Mouse (Mus musculus): Measurements from ENCODE around the gene Zfp575.
"Not testable (repeated sequence)": the region's sequence is repeated elsewhere in the genome, so short reads cannot be mapped to it uniquely, and the experiment has no call there.

The Zfp575 gene

DNA sequence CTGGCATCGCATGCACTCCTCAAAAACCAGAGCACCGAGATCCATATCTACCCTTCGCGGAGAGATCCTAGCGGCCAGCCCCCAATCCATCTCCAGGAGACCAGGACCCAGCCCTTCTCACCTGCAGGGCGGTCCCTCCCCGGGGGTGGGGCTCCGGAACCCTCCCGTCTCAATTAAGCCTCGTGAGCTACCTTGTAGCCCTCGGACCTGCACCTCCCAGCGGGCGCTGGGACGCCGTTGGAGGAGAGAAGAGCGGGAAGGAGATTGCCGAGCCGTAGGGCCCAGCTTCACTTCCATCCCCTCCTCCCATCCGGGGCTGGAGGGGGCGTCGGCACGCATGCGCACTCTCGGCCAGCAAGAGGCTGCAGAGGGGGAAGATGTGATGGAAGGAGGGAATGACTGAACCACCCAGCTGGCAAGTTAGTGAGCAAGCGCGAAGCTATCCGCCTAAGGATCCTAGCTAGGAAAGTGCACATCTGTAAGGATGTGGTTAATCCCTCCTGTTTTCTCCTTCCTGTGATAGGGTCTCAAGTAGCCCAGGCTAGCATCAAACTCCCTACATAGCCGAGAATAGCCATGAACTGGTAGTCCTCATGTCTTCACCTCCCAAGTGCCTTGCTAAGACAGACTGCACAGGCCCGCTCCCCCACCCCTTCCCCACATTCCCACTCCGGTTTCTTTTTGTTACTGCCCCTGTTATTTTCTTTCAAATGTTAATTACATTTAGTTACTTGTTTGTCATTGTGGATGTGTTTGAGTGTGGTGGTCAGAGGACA is at the start of gene Zfp575, which contains the start of gene Ethe1:
Gene Zfp575 (minus strand): TSS at position 312 of the 776 bp plus-strand sequence.
Gene Ethe1 (plus strand): TSS at position 214 of the 776 bp plus-strand sequence.
- peak; percentile 83 for DNase-seq (ENCODE audit: extremely low spot score)

- DNase-seq (ENCODE audit: extremely low spot score) = no peak
Observed at GRCm38 (mm10) chr7:24637046-24637445, 49.6 kb upstream of the Zfp575 start.

DNA sequence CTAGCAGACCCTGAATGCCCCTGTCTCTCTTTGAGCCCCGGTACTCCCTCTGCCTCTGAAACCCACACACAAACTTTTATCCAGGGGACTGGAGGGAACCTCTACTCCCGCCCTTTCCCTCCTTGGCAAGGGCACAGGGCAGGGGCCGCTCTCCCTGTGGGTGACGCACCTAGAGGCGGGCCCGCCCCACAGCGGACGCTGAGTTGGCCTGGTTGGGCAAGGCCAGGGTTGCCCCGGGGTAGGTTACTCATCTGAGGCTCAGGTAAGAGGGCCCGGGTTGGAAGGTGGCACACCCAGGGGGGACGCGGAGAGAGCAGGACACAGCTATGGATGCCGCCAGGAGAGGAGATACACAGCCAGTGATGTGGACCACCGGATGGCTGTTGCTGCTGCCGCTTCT is 48.8 kb upstream of the Zfp575 start, which contains the start of gene Lypd3:
Gene Lypd3 (plus strand): TSS at position 287 of the 400 bp plus-strand sequence.
- no peak for DNase-seq (ENCODE audit: extremely low spot score)

DNA sequence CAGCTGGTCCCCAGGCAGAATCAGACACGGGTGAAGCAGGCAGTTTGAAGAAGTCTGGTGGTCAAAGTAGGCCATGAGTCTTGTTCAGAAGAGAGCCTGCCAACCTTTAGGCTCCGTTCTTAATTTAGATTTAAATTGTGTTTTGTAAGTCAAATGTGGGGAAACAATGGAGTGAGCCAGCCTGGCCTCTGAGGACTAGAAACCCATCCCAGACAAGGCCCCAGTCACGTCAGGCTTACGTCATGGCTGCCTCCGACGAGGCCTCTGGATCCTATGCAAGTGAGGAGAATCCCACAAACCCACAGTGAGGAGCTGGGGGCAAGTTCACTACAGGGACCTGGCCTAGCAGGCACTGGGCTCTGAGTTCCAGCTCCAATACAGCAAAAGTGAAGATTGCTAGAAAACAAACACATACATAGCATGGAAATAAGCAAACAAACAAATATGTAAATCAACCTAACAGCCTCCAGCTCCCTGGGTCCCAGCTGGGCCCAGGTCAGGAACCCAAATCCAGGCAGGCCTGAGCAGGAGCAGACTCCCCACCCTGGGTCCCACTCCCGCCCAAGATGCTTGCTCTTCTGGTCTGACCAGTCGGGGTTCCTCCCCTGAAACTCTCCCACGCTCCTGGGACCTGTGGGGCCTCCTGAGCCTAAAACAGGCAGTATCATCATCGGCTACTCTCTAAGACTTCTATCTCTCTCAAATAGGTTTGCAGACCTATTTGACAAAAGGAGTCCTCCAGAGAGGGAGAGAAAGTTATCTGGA is 42.9 kb upstream of the Zfp575 start:
- DNase-seq (ENCODE audit: extremely low spot score) = no peak

- DNase-seq (ENCODE audit: extremely low spot score) = no peak
Observed at GRCm38 (mm10) chr7:24629672-24630071, 42.2 kb upstream of the Zfp575 start.

- peak; percentile 88 for DNase-seq (ENCODE audit: extremely low spot score)
Observed at GRCm38 (mm10) chr7:24628685-24629610, 41.5 kb upstream of the Zfp575 start.

DNA sequence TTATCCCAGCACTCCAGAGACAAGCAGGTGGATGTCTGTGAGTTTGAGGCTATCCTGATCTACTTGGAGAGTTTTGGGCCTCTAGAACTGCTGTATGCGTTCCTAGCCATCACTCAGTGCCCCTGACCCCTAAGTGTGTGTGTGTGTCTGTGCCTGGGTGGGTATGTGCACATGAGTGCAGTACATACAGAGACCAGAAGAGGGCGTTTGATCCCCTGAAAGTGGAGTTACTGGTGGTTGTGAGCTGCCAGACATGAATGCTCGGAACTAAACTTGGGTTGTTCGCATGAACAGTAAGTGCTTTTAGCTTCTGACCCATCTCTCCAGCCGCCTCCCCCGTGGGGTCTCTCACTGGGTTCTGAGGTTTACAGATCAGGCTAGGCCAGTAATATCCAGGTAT is 35.5 kb upstream of the Zfp575 start:
- no peak for DNase-seq (ENCODE audit: extremely low spot score)

DNA sequence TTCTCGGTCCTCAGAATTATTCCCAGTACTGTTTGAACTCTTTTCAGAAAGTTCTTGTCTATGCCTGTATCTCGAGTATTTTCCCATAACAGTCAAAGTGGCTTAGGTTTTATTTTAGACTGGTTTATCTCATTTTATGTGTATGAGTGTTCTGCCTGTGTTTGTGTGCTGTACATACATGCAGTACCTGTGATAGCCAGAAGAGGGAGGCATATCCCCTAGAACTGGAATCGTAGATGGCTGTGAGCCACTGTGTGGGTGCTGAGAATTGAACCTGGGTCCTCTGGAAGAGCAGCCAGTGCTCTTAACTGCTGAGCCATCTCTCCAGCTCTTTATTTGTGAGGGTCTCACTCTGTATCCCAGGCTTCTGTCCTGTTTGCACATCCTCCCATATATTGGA is 33.8 kb upstream of the Zfp575 start:
- no peak for DNase-seq (ENCODE audit: extremely low spot score)

GRCm38 (mm10) chr7:24619671-24620397 is 32.4 kb upstream of the Zfp575 start:
- DNase-seq (ENCODE audit: extremely low spot score) = no peak

DNA sequence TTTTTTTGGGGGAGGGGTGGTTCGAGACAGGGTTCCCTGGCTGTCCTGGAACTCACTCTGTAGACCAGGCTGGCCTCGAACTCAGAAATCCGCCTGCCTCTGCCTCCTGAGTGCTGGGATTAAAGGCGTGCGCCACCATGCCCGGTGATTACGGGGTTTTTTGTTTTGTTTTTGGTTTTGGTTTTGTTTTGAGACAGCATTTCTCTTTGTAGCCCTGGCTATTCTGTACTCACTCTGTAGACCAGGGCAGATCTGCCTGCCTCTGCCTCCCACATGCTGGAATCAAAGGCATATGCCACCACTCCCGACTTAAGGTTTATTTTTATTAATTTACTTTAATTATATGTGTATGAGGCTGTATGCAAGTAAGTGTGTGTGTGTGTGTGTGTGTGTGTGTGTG is 30.9 kb upstream of the Zfp575 start:
- not testable (repeated sequence) for DNase-seq (ENCODE audit: extremely low spot score)

DNA sequence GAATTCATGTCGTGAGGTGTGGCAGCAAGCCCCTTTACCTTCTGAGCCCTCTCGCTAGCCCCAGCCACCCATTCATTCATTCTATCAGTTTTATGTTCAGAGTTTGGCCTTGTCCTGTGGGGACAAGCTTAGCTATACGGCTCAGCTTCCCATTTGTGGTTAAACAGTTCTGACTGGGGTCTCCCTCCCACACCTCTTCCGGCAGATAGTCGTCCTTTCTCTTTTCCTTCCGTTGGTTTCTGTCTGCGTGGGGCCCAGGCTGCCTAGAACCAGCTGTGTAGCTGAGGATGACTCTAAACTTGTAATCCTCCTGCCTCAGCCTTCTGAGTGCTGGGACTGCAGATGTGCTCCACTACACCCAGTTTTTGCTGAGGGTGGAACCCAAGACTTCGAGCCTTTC is 30.3 kb upstream of the Zfp575 start:
- no peak for DNase-seq (ENCODE audit: extremely low spot score)

GRCm38 (mm10) chr7:24614816-24615215 is 27.4 kb upstream of the Zfp575 start:
- no peak for DNase-seq (ENCODE audit: extremely low spot score)

DNA sequence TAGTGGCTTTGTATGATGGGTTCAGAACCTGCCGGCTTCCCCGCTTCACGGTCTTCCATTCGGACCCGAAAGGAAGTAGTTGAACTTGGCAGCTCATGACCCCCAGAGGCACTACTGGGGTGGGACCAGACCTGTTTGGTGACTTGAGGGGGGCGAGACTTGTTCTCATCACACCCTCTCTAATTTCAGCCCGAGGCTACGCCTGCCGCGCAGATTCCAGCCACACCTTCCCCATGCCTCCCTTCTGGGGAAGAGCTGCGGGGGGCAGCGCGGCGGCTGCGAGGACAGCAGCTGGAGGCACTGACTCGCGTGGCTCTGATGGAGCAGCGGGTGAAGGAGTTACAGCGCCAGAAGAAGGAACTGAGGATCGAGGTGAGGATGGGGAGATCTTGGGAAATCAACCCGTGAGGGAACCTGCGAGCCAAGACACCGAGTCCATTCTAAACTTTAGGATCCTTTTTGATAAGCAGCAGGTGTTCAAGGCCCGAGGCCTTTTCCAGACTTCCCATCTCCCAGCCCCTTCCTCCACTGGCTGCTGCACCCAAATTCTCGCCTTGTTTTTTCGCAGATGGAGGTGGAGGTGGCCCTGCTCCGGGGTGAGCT is 25.0 kb upstream of the Zfp575 start:
- no peak for DNase-seq (ENCODE audit: extremely low spot score)

DNA sequence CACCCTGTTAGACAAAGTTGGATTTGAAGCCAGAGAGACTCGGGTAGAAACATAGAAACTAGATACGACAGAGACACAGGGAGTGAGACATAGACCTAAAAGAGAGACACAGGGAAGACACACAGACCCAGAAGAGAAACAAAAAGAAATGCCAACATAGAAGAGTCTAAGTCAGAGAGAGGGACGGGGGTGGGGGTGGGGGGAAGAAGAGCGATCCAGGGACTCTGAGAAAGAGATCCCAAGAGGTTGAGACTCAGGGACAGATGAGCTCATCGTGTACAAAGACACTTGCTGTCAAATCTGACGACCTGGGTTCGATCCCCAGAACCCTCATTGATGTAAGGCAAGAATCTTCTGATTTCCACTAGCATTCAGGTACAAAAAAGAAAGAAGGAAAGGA is 24.3 kb upstream of the Zfp575 start:
- no peak for DNase-seq (ENCODE audit: extremely low spot score)

DNA sequence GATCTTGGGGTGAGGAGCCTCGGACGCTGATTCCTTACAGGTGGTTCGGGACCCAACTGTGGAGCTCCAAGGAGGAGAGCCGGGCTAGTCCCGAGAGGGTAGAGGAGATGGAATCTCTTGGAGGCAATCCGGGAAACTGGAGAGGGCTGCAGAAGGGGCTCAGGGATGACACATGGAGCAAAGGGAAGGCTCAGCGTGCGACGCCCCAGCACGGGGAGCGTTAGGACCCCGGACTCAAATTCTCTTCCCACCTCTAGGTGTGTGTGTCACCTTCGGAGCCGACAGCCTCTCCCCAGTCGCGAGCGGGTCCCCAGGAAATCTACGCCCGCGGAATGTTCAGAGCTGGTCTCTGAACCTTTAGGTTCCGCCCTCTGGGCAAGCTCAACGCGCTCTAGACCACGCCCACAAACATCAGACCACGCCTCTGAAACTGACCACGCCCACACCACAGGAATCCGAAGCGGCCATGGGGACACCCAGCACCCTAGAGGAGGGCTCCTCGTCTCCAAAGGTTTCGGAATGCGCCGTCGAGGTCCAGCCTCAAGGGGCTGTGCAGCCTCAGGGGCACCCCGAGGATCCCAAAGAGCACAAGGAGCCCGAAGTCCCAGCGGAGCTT is 23.5 kb upstream of the Zfp575 start:
- DNase-seq (ENCODE audit: extremely low spot score) = peak; percentile 85

- DNase-seq (ENCODE audit: extremely low spot score) = no peak
Observed at GRCm38 (mm10) chr7:24610144-24610878, 22.9 kb upstream of the Zfp575 start, which contains the start of gene Phldb3. TSS of gene Phldb3 (plus strand) at chr7:24610763.

GRCm38 (mm10) chr7:24608561-24608960 is 21.1 kb upstream of the Zfp575 start:
- DNase-seq (ENCODE audit: extremely low spot score) = no peak

DNA sequence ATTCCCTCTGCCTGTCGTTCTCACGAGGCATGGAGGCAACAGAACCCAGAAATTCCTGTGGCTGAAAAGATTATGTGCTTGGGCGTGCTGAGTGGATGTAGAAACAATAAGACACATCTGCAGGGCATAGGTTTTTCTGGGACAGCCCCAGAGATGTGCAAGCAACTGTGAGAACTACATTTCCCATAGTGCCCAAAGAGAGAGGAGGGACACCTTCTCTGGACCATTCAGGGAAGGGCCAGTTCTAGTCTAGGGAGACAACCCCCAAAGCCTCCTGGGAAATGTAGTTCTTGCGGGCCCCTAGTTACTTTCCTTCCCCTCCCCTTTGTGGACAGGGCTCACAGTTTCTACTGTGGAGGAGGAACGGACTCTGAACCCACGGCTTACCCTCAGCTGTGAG is 20.6 kb upstream of the Zfp575 start:
- no peak for DNase-seq (ENCODE audit: extremely low spot score)

DNA sequence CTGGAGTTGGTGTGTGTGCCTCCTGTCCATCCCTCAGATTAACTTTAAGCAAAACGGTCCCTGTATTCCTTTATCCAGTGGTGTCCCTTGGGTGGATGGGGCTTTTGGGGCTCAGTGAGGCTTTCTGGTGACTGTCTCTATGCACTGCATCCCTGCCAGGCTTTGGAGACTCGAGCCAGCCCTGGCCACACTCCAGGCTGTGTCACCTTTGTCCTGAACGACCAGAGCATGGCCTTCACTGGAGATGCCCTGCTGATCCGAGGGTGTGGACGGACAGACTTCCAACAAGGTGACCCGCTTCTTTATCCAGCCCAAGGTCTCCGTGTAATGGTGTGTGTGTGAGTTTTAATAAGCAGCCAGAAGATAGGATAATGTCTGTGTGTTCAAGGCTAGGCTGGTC is 18.6 kb upstream of the Zfp575 start:
- DNase-seq (ENCODE audit: extremely low spot score) = no peak

GRCm38 (mm10) chr7:24605561-24605960 is 18.1 kb upstream of the Zfp575 start:
- no peak for DNase-seq (ENCODE audit: extremely low spot score)

Measured in embryo, embryonic 9.5 days (tissue).